Mouse (Mus musculus): Measurements from ENCODE around the gene Plxna3. TPM values are rescaled to one million over a fixed set of nuclear protein-coding genes. Genes with fewer than 3 reads are reported as not detected.

Plxna3 gene
- polyA plus RNA-seq, 1 experiment from 2014 or later, result 0.83 TPM

DNA sequence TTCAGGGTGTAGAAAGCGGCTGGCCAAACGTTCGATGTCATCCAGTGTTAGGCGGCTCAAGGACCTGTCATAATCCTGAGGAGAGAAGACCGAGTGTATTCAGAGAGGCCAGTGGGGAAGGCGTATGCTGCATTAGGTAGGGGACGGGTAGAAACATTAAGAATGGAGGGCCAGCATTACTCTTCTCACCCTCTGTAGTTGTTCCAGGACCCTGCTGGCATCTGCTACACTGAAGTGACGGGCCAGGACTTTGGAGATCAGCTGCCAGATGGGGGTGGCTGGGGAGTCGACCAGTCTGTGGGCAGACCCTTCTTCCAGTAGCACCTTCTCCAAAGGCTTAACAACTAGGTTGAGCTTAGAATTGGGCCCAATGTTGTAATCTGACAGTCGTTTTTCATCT, 38.6 kb downstream of the Plxna3 start:
- no peak for DNase-seq (ENCODE audit: low spot score)

DNA sequence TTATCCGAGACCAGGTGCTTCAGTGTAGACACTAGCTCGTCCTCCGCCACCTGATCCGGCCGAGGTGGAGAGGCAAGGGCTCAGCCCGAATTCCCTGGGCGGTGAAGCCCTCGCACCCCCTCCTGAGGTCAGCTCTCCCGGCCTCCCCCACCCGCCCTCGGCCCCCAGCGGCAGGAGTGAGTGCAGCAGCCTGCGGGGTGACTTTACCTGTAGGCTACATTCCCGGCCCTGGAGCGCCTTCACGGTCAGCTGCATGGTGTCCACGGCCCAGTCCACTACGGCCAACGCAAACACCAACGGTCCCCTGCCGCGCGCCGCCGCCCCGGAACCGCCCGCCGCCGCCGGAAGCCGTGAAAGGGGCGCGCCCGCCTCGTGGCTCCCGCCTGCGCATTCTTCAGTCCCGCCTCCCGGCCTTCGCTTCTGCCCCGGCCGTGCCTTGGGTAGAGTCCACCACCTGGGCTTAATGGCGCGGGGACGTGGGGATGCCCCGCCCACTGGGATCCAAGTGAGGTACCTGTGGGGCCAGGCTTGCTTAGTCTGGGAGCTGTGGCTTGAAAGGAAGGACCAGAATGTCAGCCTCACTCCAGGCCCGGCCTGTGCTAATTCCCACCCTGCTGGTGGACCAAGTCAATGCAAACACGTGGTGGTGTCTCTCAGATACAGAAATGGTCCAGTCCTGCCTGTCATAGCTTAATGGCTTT, 39.5 kb downstream of the Plxna3 start:
- DNase-seq (ENCODE audit: low spot score), result peak; percentile 44

DNA sequence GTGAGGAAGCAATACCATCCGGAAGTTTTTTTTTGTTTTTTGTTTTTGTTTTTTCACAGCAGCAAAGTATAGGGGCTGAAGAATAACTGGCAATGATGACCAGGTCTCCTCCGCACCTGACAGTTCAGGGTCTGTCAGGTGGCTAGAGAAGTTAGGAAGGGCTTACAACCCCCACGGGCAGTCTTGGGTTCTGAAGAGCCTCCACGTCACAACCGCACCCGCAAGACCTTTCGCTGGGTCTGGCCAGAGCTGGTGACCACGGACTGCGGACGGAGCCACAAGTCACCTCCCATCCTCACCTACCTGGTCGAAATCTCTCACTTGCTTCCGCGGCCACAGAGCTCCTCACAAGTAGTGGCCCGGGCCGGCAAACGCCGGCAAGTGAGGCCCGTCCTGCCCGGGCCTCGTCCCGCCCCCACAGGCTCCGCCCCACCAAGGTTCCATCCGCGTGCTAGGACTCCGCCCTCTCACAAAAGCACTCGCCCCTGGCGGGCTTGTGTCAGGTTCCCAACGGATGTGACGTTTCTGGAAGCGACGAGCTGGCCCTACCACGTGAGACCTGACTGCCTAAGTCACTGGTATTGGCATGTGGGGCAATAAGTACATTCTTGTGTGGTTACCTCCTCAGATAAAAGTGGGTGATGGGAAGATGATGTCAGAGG, 44.2 kb downstream of the Plxna3 start, which contains the start of the genes Ubl4a and Slc10a3:
Gene Ubl4a (minus strand): TSS at position 331 of the 662 bp plus-strand sequence.
Gene Slc10a3 (minus strand): TSS at position 462 of the 662 bp plus-strand sequence.
- peak; percentile 89 for DNase-seq (ENCODE audit: low spot score)

DNA sequence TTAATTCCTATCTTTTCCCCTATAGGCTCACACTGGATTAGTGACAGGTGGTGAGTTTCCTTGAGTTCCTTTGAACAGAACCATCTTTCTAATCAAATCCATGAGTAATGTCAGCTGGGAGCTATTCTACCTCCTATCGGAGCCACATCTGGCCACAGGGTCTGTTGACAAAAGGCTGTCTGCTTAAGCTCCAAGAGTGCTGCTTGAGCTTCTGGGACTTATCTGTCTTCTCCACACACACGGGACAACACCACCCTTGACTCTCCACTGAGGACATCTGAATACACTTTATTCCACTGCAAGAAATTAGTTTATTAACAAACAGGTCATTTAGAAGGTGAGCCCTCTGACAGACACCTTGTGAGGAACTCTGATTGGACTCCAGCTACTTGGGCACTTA, 55.6 kb downstream of the Plxna3 start:
- no peak for DNase-seq (ENCODE audit: low spot score)

DNA sequence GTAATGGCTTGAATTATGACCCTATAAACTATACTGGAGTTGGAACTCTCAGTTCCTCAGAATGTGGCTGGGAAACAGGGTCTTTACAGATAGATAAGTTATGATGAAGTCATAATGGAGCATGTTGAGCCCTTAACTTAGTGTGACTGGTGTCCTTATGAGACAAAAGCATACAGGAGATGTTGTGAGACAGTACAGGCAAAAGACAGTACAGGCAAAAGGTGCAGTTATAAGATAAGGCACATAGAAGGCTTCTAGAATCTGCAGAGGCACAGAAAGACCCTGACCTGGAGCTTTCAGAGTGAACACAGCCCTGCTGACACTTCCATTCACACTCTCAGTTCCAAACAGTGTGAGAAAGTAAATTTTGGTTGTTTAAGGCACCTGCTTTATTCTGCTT, 59.3 kb downstream of the Plxna3 start:
- DNase-seq (ENCODE audit: low spot score), result no peak

DNA sequence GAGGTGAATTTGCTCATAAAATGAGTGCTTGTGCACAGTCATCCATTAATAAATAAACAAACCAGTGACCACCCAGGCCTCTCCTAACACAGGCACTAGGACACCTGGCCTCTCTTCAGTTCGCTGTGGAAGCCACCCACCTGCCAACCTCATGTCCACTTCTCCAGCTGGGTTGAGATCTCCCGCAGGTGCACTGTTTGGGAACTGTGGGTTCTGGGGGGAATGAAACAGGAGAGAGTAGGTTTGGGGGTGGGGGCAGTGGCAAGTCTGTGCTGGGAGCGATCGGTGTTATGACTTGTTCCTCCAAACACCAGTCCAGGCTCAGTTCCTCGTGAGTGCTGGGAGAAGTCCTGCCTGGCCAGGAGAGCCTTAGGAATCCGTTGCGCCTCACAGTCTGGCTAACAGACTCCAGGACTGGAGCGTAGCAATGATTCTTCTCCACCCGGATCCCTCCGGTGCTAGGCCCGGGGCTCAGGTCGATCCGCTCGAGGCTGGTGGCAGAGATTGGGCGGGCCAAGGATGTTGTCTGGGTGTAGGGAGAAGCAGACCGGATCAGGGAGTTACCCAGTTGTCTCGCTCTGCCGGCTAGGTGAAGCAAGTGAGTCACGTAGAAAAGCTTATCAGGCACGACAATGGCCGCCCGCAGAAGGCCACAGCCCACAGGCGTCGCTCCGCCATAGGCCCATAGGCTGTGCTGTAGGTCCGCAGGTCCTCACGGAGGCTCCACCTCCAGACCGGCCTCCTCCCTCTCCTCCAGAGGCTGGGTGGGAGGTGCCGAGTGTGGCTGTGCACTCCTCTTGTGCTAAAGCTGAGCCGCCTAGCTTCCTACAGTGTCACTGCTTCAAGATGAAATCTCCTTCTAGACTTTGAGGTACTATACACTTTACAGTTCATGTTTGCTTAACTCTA, 63.9 kb downstream of the Plxna3 start, which contains the start of the genes Fam3a and Ikbkg:
Gene Fam3a (minus strand): TSS at position 738 of the 909 bp plus-strand sequence.
Gene Ikbkg (plus strand): TSS at position 756 of the 909 bp plus-strand sequence.
- peak; percentile 87 for DNase-seq (ENCODE audit: low spot score)

Small RNA genes within 50 kb of the gene (microRNA-seq; reads per million reads assigned to microRNA genes)
- not detected for gene Mir7092 (ENCODE audit: borderline number of aligned reads)

Other genes with a start within 250 kb of the Plxna3 start
- gene Opn1mw, start 201.6 kb upstream of the Plxna3 start, polyA plus RNA-seq (2015; fragmentation: Nextera tagmentation; extraction: Ambion mirVana), result not detected in 2 replicates
- gene Mecp2, start 193.7 kb upstream of the Plxna3 start, polyA plus RNA-seq (2015; fragmentation: Nextera tagmentation; extraction: Ambion mirVana), result 16.6 and 16.7 TPM in 2 replicates
- not detected in 2 replicates for gene Tex28, start 161.2 kb upstream of the Plxna3 start, polyA plus RNA-seq (2015; fragmentation: Nextera tagmentation; extraction: Ambion mirVana)
- 0.51 and 0.52 TPM in 2 replicates for gene Tktl1, start 151.8 kb upstream of the Plxna3 start, polyA plus RNA-seq (2015; fragmentation: Nextera tagmentation; extraction: Ambion mirVana)
- gene Flna, start 79.2 kb upstream of the Plxna3 start, polyA plus RNA-seq (2015; fragmentation: Nextera tagmentation; extraction: Ambion mirVana), result 108 and 110 TPM in 2 replicates
- gene Emd, start 74.4 kb upstream of the Plxna3 start, polyA plus RNA-seq (2015; fragmentation: Nextera tagmentation; extraction: Ambion mirVana), result 19.6 and 22.5 TPM in 2 replicates
- 838 and 891 TPM in 2 replicates for gene Rpl10, start 58.3 kb upstream of the Plxna3 start, polyA plus RNA-seq (2015; fragmentation: Nextera tagmentation; extraction: Ambion mirVana)
- gene Taz, start 47.2 kb upstream of the Plxna3 start, polyA plus RNA-seq (2015; fragmentation: Nextera tagmentation; extraction: Ambion mirVana), result 66.0 and 71.6 TPM in 2 replicates
- gene Dnase1l1, start 46.7 kb upstream of the Plxna3 start, polyA plus RNA-seq (2015; fragmentation: Nextera tagmentation; extraction: Ambion mirVana), result 8.1 and 9.0 TPM in 2 replicates
- 87.8 and 92.3 TPM in 2 replicates for gene Atp6ap1, start 32.0 kb upstream of the Plxna3 start, polyA plus RNA-seq (2015; fragmentation: Nextera tagmentation; extraction: Ambion mirVana)
- gene Gdi1, start 24.1 kb upstream of the Plxna3 start, polyA plus RNA-seq (2015; fragmentation: Nextera tagmentation; extraction: Ambion mirVana), result 104 and 107 TPM in 2 replicates
- gene Fam50a, start 16.0 kb upstream of the Plxna3 start, polyA plus RNA-seq (2015; fragmentation: Nextera tagmentation; extraction: Ambion mirVana), result 58.4 and 60.2 TPM in 2 replicates
- gene Lage3, start 24.6 kb downstream of the Plxna3 start, polyA plus RNA-seq (2015; fragmentation: Nextera tagmentation; extraction: Ambion mirVana), result 123 and 138 TPM in 2 replicates
- 58.7 and 63.1 TPM in 2 replicates for gene Ubl4a, start 44.2 kb downstream of the Plxna3 start, polyA plus RNA-seq (2015; fragmentation: Nextera tagmentation; extraction: Ambion mirVana)
- gene Slc10a3, start 44.3 kb downstream of the Plxna3 start, polyA plus RNA-seq (2015; fragmentation: Nextera tagmentation; extraction: Ambion mirVana), result 19.8 and 20.1 TPM in 2 replicates
- gene Fam3a, start 64.2 kb downstream of the Plxna3 start, polyA plus RNA-seq (2015; fragmentation: Nextera tagmentation; extraction: Ambion mirVana), result 22.7 and 23.2 TPM in 2 replicates
- 22.7 and 25.1 TPM in 2 replicates for gene Ikbkg, start 64.2 kb downstream of the Plxna3 start, polyA plus RNA-seq (2015; fragmentation: Nextera tagmentation; extraction: Ambion mirVana)
- gene G6pdx, start 100.1 kb downstream of the Plxna3 start, polyA plus RNA-seq (2015; fragmentation: Nextera tagmentation; extraction: Ambion mirVana), result 38.7 and 43.8 TPM in 2 replicates
- gene Gm6880, start 152.3 kb downstream of the Plxna3 start, polyA plus RNA-seq (2015; fragmentation: Nextera tagmentation; extraction: Ambion mirVana), result not detected in 2 replicates
- gene Olfr1326-ps1, start 245.8 kb downstream of the Plxna3 start, polyA plus RNA-seq (2015; fragmentation: Nextera tagmentation; extraction: Ambion mirVana), result not detected in 2 replicates

All from thymus, postnatal 0 days (tissue).